Mouse (Mus musculus) mature B cell (primary cell): ENCODE measurements around the gene Atp6v1g3.

Source experiments
- in situ Hi-C: fragments of 300-500 bp; cut with MboI; formaldehyde crosslinking; loops from 2 replicates; pipeline ENCODE4 v1.14.3; 2019

Atp6v1g3 gene

GRCm38 (mm10) chr1:138288721-138289120, 15.2 kb downstream of the Atp6v1g3 start:
- in situ Hi-C loops = no loop called here

GRCm38 (mm10) chr1:138289455-138290425, 16.2 kb downstream of the Atp6v1g3 start:
- in situ Hi-C loops = no loop called here

GRCm38 (mm10) chr1:138291463-138291862, 17.9 kb downstream of the Atp6v1g3 start:
- in situ Hi-C loops = no loop called here

- in situ Hi-C loops = no loop called here
These were observed 20.9 kb downstream of the Atp6v1g3 start for GRCm38 (mm10) chr1:138294487-138294886.

GRCm38 (mm10) chr1:138298156-138298555, 24.6 kb downstream of the Atp6v1g3 start:
- in situ Hi-C loops = no loop called here

GRCm38 (mm10) chr1:138299576-138299975, 26.0 kb downstream of the Atp6v1g3 start:
- in situ Hi-C loops = no loop called here

GRCm38 (mm10) chr1:138301920-138302319, 28.4 kb downstream of the Atp6v1g3 start:
- in situ Hi-C loops = no loop called here

GRCm38 (mm10) chr1:138302756-138303155, 29.2 kb downstream of the Atp6v1g3 start:
- in situ Hi-C loops = no loop called here

GRCm38 (mm10) chr1:138303296-138303695, 29.8 kb downstream of the Atp6v1g3 start:
- in situ Hi-C loops = no loop called here

GRCm38 (mm10) chr1:138304141-138304915, 30.8 kb downstream of the Atp6v1g3 start:
- in situ Hi-C loops = no loop called here

- in situ Hi-C loops = no loop called here
These were observed 49.1 kb downstream of the Atp6v1g3 start for GRCm38 (mm10) chr1:138322657-138323056.

GRCm38 (mm10) chr1:138323076-138323630, 49.6 kb downstream of the Atp6v1g3 start:
- in situ Hi-C loops = no loop called here

- in situ Hi-C loops = no loop called here
These were observed 52.6 kb downstream of the Atp6v1g3 start for GRCm38 (mm10) chr1:138326091-138326490.

- in situ Hi-C loops = no loop called here
These were observed 53.0 kb downstream of the Atp6v1g3 start for GRCm38 (mm10) chr1:138326566-138326965.

GRCm38 (mm10) chr1:138327466-138328245, 54.1 kb downstream of the Atp6v1g3 start:
- in situ Hi-C loops = no loop called here

- in situ Hi-C loops = no loop called here
These were observed 54.8 kb downstream of the Atp6v1g3 start for GRCm38 (mm10) chr1:138328320-138328719.

GRCm38 (mm10) chr1:138330556-138330955, 57.0 kb downstream of the Atp6v1g3 start:
- in situ Hi-C loops = no loop called here

GRCm38 (mm10) chr1:138331596-138331995, 58.1 kb downstream of the Atp6v1g3 start:
- in situ Hi-C loops = no loop called here

- in situ Hi-C loops = no loop called here
These were observed 61.2 kb downstream of the Atp6v1g3 start for GRCm38 (mm10) chr1:138334701-138335100.

GRCm38 (mm10) chr1:138337417-138337816, 63.9 kb downstream of the Atp6v1g3 start:
- in situ Hi-C loops = no loop called here
